ENCODE assay signal across 21 mouse cellular contexts in genomic region chr6:87538376-87539270, GRCm38 (mm10). TPM values are rescaled to one million over a fixed set of nuclear protein-coding genes. Genes with fewer than 3 reads are reported as not detected.
DNase-seq lines count a peak whose midpoint lies in the region; TF ChIP-seq lines count a peak whose summit lies in the region.
"Had no signal": no experiment of that assay in that cellular context is flagged by ENCODE, and none has a peak within 500 bp of the region (broad histone marks: within the 10 kb centered on the region; RNA-seq: fewer than 3 reads in every experiment).

No protein-coding gene starts in this region.

- no peaks in the 10 kb centered on the region for H3K27me3 ChIP-seq in spleen, adult 2 months (ENCODE audit: control insufficient read depth, insufficient read depth, low read length)
- H3K27me3 ChIP-seq: limb, embryonic 13.5 days; lung, embryonic 15.5 days had no signal

- WGBS in spleen, adult 2 months = 31% methylated on average over 15 of the region's 15 CpGs

- peaks cover 75% of the 10 kb centered on the region for H3K4me1 ChIP-seq in spleen, adult 2 months (ENCODE audit: control insufficient read depth, insufficient read depth, insufficient read length)
- H3K4me1 ChIP-seq: lung, embryonic 15.5 days had no signal

- no peak for TF ChIP-seq CTCF in spleen, adult 2 months (IDR thresholded peaks at IDR 0.05; ENCODE audit: extremely low read depth, insufficient read depth, insufficient read length, insufficient replicate concordance)

- H3K27ac ChIP-seq in spleen, adult 2 months (ENCODE audit: insufficient read depth, low read length) = peak overlapping the region; percentile 39
- H3K27ac ChIP-seq: hindbrain, embryonic 14.5 days; limb, embryonic 13.5 days; liver, embryonic 13.5 days; lung, embryonic 15.5 days; midbrain, embryonic 10.5 days had no signal

- H3K4me3 ChIP-seq in spleen, adult 2 months (ENCODE audit: extremely low read depth, insufficient read depth, insufficient read length) = no peak overlapping the region
- H3K4me3 ChIP-seq: limb, embryonic 13.5 days; liver, embryonic 13.5 days; lung, embryonic 15.5 days; midbrain, embryonic 10.5 days had no signal

- no peaks in the 10 kb centered on the region for H3K36me3 ChIP-seq in spleen, adult 2 months (ENCODE audit: control insufficient read depth, insufficient read depth, low read length)
- H3K36me3 ChIP-seq: limb, embryonic 13.5 days; liver, embryonic 13.5 days; lung, embryonic 15.5 days; midbrain, embryonic 10.5 days had no signal

- no peak for TF ChIP-seq POLR2A in spleen, adult 2 months (IDR thresholded peaks at IDR 0.05; ENCODE audit: low read depth, low read length)

- peak; percentile 67 for DNase-seq in heart, adult 11 months
- no peak for DNase-seq in heart, adult 18-20 months
- DNase-seq in spleen, adult 2 months (ENCODE audit: low read depth in 1 of 2, low spot score in 2 of 2) = no peak
- DNase-seq in spleen, adult 18-20 months = no peak
- DNase-seq in kidney, postnatal 25 days = peak; percentile 20 to 53
- no peak for DNase-seq in gastrocnemius, postnatal 10 days
- no peak for DNase-seq in thymus, postnatal 25 days
- no peak for DNase-seq in adrenal gland, adult 18-20 months (ENCODE audit: low spot score in 2 of 2)
- DNase-seq: adrenal gland, postnatal 36 days; cerebellum, adult 11-12 months; cerebellum, postnatal 14 days; embryo, embryonic 11 days; heart, postnatal 36 days; liver, embryonic 13.5 days; lung, postnatal 4 days; retina, postnatal 1 day; thymus, postnatal 4 days had no signal

RNA-seq across cellular contexts. Expression of gene Arhgap25, which starts 5.6 kb away (rescaled TPM):
- total RNA-seq in heart, adult 18-20 months (2021) = 1 to 10 TPM; 4.5 to 4.7 TPM
- polyA plus RNA-seq in spleen, adult 2 months (2012; rRNA removed) = 17.3 and 18.0 TPM in 2 replicates
- 1 to 10 TPM; 3.0 to 3.3 TPM for total RNA-seq in gastrocnemius, postnatal 10 days (2021)
- 1 to 10 TPM; 2.9 to 5.0 TPM for total RNA-seq in adrenal gland, adult 18-20 months (2021)

RNA-seq across cellular contexts. Expression of gene Prokr1, which starts 51.9 kb away (rescaled TPM):
- under 1 TPM; 0.46 to 0.69 TPM for total RNA-seq in heart, adult 18-20 months (2021)
- 0.74 and 1.4 TPM in 2 replicates for polyA plus RNA-seq in spleen, adult 2 months (2012; rRNA removed)
- total RNA-seq in gastrocnemius, postnatal 10 days (2021) = 1 to 10 TPM; 3.1 to 3.5 TPM
- under 1 TPM; 0.13 to 0.64 TPM for total RNA-seq in adrenal gland, adult 18-20 months (2021)

Comparison
In these comparisons a context has a peak if more than half of its experiments do, and no peak if none do; other contexts are left out.
1. DNase-seq: peak in heart, adult 11 months (single experiment) and kidney, postnatal 25 days (2 of 2); none in heart, adult 18-20 months (0 of 2), spleen, adult 2 months (0 of 2), spleen, adult 18-20 months (0 of 2), gastrocnemius, postnatal 10 days (single experiment), thymus, postnatal 25 days (single experiment) and adrenal gland, adult 18-20 months (0 of 2).